Mouse (Mus musculus): ENCODE results near the gene Nckap5l.

Nckap5l gene

DNA sequence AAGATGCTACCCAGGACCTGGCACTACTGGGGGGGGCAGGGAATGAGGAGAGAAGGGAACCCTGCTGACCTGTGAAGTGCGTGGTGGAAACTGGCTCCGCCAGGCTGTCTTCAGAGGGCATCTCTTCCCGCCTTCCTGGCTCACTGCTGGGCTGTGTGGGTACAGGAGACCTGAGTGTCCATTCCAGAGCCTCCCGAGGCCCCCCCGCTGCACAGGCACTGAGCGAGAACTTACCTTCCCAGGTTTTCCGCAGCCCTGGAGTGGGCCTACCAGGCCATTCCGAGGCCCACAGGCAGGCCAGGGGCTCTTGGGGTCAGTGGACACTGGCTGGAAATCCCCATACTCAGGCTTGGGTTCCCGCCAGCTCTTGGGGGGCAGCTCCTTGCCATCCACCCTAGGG lies 33.7 kb downstream of the Nckap5l start:
- DNase-seq, result no peak

DNA sequence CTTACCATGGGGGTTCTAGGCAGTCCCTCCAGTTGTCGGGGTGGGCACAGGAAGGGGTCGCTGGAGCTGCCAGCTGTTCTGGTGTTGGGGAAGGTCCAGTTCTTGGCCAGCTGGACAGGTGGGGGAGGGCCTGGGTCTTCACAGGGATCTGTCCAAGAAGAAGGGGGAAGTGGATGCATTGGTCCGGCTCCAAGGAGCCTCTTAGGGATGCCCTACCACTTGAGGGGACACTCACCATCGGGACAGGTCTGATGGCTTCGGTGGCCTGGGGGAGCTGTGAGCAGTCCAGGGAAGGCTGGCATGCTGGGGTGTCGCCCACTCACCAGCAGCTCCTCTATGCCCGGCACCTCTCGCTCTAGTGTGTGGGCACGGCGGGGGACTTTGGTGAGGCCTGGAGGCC lies 34.4 kb downstream of the Nckap5l start:
- no peak for DNase-seq

DNA sequence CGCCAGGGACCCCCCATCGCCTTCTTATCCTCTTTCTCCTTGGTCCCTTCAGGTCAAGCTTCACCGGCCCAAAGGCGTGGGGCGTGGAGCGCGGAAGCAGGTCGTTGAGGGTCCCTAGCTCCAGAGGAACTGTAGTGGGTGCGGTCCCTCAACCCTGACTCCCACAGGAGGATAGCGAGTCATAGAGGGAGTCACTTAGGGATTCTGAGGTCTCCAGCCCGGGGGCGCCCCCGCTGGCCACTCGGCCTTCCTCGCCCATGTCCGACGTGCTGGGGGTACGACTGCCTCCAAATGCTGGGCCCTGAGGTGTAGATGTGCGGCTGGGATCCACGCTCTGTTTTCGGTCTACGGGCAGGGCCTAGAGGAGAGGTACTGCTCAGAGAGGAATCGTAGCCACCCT lies 35.0 kb downstream of the Nckap5l start:
- no peak for DNase-seq

DNA sequence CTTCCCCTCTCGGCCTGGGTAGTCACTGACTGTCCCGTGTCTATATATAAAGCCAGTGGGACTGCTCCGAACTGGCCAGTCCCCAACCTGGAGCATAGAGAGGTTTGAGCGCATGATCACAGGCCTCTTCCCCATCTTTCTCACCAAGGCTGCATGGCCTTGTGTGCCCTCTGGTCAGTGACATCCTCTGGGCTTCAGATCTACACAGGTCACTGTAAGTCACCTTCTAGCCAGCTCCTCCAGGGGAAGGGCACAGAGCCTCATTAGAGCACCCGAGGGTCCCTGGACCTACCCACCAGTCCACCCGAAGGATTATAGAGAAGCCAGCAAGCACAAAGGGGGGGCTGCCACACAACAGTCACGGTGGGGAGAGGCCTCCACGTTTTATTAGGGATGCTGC lies 35.9 kb downstream of the Nckap5l start:
- no peak for DNase-seq

DNA sequence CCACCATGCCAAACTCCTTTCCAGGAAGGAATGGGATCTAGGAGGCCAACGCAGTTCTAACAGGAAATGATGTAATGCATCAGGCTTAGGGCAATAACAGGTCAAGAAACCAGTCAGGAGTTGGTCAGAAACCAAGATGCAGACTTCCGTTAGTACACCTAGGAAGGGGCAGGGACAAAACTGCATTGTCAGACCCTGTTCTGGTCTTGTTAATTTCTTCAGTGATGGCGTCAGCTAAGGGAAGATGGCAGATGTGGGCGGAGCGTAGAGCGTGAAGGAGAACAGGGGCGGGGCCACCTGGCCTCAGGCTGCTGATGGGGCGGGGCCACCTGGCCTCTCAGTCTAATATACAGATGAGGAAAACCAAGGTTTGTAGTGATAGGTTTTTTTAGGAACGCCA lies 36.4 kb downstream of the Nckap5l start:
- DNase-seq, result no peak

DNA sequence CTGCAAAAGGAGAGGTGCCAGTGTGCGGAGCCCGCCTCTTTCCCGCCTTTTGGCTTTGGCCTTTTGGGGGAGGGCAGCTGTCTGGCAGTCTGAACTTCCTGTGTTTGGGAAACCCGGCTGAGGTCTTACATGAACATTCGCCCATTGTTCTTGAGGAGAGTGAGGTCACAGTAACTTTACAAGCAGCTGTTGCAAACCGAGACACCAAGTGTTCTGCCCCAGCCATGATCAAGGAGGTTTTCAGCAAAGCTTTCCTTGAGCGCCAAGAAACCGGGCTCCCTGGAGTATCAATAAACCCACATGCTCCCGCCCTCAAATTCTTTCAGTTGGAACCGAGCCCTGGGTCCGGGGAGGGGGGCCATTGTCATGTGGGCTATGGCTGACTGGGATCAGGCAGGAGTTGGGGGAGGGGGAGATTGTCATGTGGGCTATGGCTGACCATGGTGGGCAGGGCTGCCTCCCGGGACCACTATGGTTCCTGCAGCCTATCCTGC lies 37.0 kb downstream of the Nckap5l start:
- DNase-seq, result peak; percentile 43

DNA sequence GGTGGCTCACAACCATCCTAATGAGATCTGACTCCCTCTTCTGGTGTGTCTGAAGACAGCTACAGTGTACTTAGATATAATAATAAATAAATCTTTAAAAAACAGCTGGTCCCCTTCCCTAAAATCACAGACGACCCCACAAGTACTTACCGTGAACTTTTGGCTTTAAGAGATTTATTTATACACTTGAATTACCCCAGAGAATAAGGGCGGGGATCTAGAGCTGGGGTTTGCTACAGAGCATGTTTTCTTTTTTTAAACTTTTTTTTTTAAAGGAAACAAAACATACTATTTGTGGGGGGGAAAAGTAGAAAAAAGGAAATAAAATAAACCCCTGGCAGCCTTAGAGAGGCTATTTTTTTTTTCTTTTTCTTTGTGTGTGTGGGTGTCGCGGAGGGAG lies 37.4 kb downstream of the Nckap5l start:
- DNase-seq, result no peak

DNA sequence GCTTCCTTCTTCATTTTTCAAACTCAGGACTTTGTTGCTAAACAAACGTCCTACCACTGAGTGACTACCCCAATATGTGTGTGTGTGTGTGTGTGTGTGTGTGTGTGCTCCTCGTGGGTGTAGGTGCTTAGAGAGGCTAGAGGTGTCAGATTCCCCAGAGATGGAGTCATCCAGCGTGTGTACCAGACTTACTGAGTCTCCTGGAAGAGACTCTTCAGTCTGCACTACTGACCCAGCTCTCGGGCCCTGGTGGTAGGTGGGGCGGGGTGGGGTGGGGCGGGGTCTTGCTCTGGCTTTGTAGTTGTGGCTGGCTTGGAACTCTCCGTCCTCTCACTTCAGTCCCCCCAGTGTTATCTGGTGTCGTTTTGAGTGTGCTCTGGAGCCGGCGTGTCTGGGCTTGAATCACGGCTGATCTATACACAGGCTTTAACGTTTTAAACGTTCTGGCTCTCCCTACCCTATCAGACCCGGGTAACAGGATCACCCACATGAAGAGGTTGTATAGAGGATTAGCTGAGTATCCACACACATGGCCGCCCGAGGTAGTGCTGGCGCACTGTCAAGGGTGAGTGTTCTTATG lies 39.8 kb downstream of the Nckap5l start:
- DNase-seq, result no peak

DNA sequence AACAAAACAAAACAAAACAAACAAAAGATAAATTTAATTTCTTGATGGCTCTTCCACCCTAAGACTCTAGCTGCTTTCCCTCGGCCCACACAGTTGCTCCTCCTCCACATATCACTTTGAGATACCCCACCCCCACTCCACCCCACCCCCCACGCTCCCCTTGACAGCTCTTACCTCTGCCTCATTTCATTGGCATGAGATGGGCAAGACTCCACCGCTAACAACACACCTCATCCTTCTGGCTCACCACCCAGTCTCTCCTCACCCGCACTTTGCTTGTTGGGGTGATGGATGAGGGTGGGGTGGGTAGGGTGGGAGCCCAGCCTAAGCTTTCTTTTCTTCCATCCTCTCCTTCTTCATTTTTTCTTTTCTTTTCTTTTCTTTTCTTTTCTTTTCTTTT lies 40.6 kb downstream of the Nckap5l start:
- DNase-seq, result no peak

DNA sequence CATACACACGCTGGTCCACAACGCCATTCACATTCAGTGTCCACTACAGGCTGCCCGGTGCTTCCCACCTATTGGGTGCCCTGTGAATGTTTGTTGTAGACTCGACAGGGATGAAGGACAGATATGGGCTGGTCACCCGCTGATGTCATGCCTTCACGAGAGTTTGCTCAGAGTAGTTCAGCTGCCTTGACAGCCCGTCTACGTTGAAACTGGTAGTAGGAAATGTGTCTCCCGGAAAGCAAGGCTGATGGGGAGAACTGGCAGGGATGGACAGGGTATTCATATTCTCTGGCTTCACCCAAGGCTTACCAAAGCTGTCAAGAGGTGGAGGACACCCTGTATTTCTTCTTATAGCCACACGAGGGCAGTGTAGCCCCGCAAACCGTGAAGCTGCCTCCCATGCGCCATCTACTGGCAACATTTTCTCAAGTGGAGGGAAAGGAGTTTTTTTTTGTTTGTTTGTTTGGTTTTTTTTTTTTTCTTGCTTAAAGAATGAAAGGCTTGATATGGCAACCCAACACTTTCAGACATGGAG lies 41.1 kb downstream of the Nckap5l start:
- DNase-seq, result peak; percentile 89

DNA sequence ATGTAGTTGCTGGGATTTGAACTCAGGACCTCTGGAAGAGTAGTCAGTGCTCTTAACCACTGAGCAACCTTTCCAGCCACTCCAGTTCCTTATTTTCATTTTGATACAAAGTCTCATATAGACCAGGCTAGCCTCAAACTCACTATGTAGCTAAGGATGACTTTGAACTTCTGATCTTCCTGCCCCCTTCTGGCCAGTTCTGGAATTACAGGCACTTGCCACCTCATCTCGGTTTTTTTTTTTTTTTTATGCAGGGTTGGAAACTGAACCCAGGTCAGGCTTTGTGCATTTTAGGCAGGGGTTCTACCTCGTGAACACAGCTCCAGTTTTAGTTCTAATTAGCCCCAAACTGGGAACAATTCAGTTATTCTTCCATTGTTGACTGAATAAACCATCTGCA lies 41.8 kb downstream of the Nckap5l start:
- peak; percentile 69 for DNase-seq

DNA sequence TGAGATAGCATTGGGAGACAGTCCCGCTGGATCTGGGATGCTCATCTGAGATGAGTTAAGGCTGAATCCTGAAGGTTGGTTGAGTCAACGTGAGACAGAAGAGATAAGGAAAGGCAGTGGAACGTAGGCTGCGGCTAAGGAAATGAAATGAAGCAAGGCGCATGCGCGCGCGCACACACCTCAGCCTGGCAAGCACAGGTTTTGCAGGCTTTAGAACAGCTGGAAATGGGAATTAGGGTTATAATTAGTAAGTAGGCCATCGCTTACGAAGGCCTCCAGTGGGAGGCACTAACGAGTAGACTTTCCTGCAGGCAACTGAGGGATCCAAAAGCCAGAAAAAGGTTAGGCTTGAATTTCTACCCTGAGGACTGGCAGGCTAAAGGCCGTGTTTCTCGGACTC lies 45.8 kb downstream of the Nckap5l start:
- no peak for DNase-seq

DNA sequence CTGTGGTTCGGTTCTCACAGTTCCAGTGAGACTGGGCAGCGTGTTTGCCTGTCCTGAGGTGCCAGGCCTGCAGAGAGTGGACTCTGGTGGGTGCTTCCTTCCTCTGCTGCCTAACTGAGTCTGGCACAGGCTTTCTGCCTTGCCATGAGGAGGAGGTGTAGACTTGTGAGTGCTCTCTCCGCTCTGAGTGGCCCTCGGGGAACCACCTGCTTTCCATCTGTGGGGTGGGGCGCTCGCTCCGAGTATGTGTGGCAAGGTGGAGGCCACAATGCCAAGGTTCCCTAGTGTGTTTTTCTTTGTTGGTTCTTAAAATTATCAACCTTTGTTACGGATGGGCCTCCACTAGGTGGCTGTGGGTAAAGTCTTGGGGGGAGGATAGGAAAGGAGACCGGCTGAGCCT lies 48.7 kb downstream of the Nckap5l start:
- DNase-seq, result no peak

DNA sequence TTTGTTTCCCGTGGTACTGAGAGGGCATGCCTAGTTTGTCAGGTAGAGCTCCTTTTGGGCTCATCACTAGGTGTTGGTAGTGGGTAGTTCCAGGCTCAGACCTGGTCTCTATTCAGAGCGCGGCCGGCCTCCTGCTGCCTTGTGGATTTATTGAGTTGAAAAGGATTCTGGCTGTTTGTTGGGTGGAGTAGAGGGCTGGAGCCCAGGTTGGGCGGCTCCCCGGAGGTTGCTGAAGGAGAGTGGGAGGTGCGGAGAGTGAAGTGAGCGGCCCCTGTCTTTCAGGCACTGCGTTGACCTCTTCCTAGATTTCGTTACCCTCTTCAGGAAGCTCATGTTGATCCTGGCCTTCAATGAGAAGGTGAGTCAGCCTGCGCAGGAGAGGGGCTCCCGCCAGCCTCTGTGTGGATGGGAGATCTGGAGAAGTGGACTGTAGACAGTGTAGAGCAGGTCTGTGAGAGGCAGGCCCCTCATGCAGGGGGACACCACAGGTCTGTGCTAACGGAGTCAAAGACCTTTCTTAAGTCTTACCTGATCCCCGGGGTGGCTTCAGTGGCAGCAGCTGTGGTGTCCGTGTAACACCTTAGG lies 50.5 kb downstream of the Nckap5l start:
- DNase-seq, result no peak

DNA sequence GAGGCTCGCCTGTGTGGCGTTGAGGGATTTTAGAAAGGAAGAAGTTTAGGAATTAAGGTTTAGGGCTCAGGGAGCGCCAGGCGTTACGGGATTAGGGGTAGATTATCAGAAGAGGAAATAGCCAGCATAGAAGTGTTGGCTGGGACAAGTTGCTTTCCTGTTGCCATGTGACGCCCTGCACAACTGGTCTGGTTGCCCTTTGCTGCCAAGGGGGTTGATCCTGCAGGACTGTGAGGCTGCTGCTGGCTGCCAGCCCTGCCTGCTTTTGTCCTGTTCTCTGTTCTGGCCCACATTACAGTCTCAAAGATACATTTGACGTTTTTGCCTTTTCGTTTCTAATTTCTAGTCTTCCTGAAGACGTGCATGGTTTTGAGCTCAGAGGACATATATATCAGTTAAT lies 52.4 kb downstream of the Nckap5l start:
- no peak for DNase-seq

DNA sequence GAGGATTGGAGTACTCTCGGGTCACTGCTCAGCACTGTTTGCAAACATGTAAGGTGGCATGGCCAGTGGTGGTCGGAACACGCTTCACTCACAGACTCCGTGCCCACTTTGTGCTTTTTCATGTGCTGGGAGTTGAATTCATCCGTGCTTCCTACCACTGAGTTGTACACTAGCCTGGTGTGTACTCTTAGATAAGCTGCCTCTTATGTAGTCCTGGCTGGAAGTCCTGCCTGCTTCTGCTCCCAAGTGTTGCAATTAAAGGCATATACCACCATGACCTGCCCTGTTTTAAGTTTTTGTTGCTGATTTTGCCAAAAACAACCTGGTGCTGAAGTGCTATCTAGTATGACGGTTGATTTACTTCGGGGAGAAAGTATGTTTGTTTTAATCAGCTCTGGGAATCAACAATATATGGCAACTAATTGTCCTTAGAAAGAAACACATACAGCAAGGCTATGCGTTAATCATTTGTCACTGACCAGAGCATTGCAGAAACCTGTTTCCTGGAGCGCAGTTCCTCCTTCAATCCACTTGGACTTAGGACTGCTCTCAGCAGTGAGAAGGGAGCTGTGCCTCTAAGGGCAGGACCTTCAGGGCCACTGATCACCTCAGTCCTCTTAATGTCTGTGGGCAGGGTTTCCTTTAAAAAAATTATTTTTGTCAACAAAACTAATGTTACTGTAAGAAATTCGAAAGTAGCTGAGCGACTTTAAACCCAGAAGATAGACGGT lies 54.2 kb downstream of the Nckap5l start:
- no peak for DNase-seq

DNA sequence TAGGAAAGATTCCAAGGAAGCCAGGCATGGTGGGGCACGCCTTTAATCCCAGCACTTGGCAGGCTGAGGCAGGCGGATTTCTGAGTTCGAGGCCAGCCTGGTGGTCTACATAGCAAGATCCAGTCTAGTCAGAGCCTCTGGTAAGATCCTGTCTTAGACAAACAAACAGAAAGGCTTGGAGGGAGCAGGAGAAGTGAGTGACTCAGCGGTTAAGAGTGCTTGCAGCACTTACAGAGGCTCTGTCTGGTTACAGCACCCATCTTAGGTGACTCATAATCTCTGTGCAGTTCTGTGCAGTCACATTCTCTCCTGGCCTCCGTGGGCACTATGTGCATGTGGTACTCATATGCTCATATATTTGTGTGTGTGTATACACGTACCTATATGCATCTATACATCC lies 56.9 kb downstream of the Nckap5l start:
- DNase-seq, result no peak

DNA sequence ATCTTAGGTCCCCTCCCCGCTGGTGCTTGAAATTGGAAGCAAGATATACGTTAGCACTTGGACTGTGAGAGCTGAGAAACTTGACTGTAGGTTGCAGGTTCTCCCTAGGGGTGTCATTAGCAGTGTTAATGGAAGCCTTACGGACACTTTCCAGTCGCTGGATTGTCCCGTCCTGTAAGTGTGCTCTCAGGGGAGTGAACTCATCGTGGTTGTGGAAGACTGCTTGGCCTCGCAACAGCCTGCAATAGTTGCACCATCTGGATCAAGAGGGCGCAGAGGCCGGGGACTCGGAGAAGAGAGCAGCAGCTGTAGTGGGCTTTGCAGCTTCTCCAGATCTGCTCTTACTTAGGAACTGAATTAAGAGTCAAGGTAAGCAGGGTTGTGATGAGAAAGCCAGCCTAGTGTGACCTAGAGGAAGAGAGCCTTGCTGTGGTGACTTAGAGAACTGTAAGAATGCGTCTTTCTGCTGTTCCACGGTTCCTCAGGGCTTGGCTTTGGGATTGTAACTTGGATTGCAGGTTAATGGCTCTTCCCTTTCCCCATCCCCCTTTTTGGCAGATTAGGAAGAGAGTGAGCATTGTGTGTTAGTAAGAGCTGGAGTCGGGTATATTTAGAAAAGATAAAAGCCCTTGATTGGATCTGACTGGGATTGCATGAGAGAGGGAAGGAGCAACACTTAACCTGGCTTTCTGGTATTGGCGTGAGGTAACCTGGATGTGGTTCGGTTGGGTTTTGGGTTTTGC lies 57.9 kb downstream of the Nckap5l start:
- DNase-seq, result no peak

DNA sequence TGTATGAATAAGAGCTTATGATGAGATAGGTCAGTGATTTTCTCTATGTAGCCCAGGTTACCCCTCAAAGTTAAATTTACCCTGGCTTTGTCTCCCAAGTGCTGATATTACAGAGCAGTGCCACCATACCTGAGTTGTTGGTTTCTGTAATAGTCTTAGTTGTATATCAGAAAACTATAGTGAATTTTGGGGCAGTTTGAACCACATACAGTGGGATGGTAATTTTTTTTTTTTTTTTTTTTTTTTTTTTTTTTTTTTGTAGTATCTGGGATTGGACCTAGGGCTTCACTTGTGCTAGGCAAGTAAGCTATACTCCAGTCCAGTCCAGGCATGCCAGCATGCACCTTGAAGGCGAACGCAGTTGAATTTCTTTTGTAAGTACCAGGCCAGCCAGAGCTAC lies 59.9 kb downstream of the Nckap5l start:
- no peak for DNase-seq

DNA sequence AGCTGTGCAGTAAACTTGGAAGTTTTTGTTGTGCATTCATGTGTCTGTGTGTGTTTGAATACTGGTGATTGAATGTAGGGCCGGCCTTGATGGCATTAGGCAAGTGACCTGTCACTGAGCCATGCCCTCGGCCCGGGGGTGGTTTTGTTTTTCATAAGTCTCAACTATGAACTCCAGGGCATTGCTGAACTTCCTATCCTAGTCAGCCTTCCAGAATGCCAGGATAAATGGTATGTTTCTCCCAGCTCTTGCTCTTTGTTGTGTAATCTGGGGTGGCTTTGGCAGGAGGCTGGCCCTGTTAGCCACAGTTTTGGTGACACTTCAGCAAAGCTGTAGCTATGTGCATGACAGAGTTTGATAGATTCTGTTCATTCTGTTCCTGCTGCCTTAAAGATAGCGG lies 60.7 kb downstream of the Nckap5l start:
- no peak for DNase-seq

DNA sequence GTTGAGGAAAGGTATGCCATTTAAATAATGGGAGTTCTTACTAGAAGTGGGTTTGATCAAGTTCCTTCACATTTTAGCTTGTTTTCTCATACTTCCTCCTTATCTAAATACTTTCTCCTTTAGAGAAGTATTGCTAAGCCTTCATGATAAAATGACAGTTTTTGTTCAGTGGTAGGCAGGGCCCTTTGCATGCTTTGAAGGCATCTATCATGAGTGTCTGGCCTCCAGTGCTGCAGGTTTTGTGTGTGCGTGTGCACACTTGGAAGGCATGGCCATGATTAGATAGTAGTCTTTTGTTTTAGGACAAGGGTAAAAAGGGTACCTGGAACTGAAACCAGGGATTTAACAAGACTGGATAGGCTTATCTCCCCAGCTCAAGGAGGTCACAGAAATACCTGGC lies 61.1 kb downstream of the Nckap5l start:
- DNase-seq, result no peak

DNA sequence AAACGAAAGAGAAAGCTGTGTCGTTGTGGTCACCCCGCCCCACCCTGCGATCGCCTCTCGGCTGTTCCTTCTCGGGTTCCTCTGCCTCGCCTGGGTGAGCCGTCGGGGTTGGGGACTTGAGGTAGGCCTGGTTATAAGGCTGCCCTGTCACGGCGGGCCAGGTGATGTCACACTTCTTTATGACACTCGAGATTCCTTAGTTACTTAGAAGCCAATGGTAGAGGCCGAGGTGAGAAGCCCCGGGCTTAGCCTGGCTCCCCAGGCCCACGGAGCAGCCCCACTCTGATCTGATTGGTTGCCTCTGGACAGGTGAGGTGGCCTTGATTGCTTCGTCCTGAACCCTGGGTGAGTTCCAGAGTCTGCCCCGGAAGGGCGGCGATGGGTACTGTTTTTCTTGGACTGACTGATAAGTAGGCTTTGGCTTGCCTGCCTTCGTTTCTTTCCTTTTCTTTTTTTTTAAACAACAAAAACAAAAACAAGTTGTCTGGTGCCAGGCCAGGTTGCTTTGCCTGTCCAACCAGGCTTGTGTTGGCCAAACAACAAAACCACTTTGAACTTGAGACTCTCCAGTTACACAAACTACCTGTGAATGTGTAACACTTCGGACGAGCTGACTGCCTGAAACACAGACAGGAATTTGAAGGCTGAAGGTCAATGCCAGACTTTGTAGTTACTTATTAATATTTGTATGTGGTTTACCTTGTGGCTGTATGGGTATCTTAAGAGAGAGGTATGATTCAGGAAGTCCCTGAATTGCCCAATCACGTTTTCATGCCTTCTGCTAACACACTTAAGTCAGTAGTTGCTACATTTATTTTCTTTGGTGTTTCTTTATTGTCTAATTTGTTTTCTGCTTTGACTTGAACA lies 63.9 kb downstream of the Nckap5l start:
- no peak for DNase-seq
